Mouse (Mus musculus) neural tube, embryonic 15.5 days (tissue): Measurements from ENCODE around the gene Arhgap44. TPM values are rescaled to one million over a fixed set of nuclear protein-coding genes. Genes with fewer than 3 reads are reported as not detected.

Experiments used
- ATAC-seq: fragments of 200-750 bp; cut with Nextera tagmentation; 2 replicates; pipeline ENCODE4 v1.8.0; 2017; ENCODE audit warnings: mild to moderate bottlenecking, moderate TSS enrichment, moderate library complexity; ENCODE audit not compliant: low FRiP score
- H3K27ac ChIP-seq: fragments of 300-500 bp; sonication (generic); replicated peaks from 2 replicates; pipeline ENCODE4 v1.5.1; 2015; ENCODE audit warnings: mild to moderate bottlenecking, inconsistent platforms
- H3K27me3 ChIP-seq: fragments of 300-500 bp; sonication (generic); replicated peaks from 2 replicates; pipeline ENCODE4 v1.6.1; 2015; ENCODE audit warnings: inconsistent platforms
- H3K36me3 ChIP-seq: fragments of 300-500 bp; sonication (generic); 2 replicates; pipeline ENCODE4 v1.6.1; 2015; ENCODE audit warnings: inconsistent platforms
- H3K4me1 ChIP-seq: fragments of 300-500 bp; sonication (generic); 2 replicates; pipeline ENCODE4 v1.6.1; 2015; ENCODE audit warnings: inconsistent platforms
- H3K4me2 ChIP-seq: fragments of 300-500 bp; sonication (generic); 2 replicates; pipeline ENCODE4 v1.6.1; 2015; ENCODE audit warnings: inconsistent platforms, mild to moderate bottlenecking, moderate library complexity
- H3K4me3 ChIP-seq: fragments of 300-500 bp; sonication (generic); replicated peaks from 2 replicates; pipeline ENCODE4 v1.5.1; 2015; ENCODE audit warnings: mild to moderate bottlenecking, inconsistent platforms
- H3K9ac ChIP-seq: fragments of 300-500 bp; sonication (generic); replicated peaks from 2 replicates; pipeline ENCODE4 v1.6.1; 2015; ENCODE audit warnings: mild to moderate bottlenecking, inconsistent platforms
- H3K9me3 ChIP-seq: fragments of 300-500 bp; sonication (generic); replicated peaks from 2 replicates; pipeline ENCODE4 v1.6.1; 2016; ENCODE audit warnings: inconsistent platforms
- WGBS: fragments of 180-500 bp; shearing (Covaris S2); methylation state at CpG from one replicate; pipeline ENCODE4 v1.1.7; 2015; ENCODE audit warnings: mixed read lengths; 5-methylcytosine and 5-hydroxymethylcytosine counted together
- polyA plus RNA-seq: library from polyadenylated mRNA; unstranded; fragments of >200 nt; fragmentation: Nextera tagmentation; extraction: Ambion mirVana; gene quantifications from 2 replicates; pipeline ENCODE4 v1.2.1, GENCODE M21; 2015

The Arhgap44 gene
- polyA plus RNA-seq, 1 experiment from 2014 or later = 18.7 TPM

GRCm38 (mm10) chr11:65161881-65162766 is 637 bp downstream of the Arhgap44 start:
- no peaks in the 10 kb centered on the region for H3K36me3 ChIP-seq
- H3K4me3 ChIP-seq = peak overlapping the region; percentile 71
- H3K9ac ChIP-seq = peak overlapping the region; percentile 87
- peak; percentile 89 for ATAC-seq
- no peaks in the 10 kb centered on the region for H3K9me3 ChIP-seq
- H3K27ac ChIP-seq = peak overlapping the region; percentile 82
- H3K27me3 ChIP-seq = no peaks in the 10 kb centered on the region
- WGBS = 1% methylated on average over 48 of the region's 49 CpGs
- H3K4me2 ChIP-seq = peak overlapping the region; percentile 86
- H3K4me1 ChIP-seq = peaks cover 24% of the 10 kb centered on the region

- Histone ChIP-seq H3K9me3 (no peaks in the 10 kb centered on the region), H3K27ac (no peak overlapping the region), H3K9ac (peak overlapping the region; percentile 87), H3K27me3 (no peaks in the 10 kb centered on the region), H3K4me1 (peaks cover 24% of the 10 kb centered on the region), H3K4me3 (peak overlapping the region; percentile 71), H3K4me2 (peak overlapping the region; percentile 86), H3K36me3 (no peaks in the 10 kb centered on the region)
- peak; percentile 21; the same call in 1 of the 2 replicates for ATAC-seq
- 54% methylated on average over 7 of the region's 7 CpGs for WGBS
These were observed 1.5 kb downstream of the Arhgap44 start for GRCm38 (mm10) chr11:65160991-65161880.

- H3K4me2 ChIP-seq = peak within 1 kb of the TSS; percentile 86; the same call in 1 of the 2 replicates
- H3K27ac ChIP-seq = no peak within 1 kb of the TSS
- ATAC-seq = no peak
- no peaks in the 10 kb centered on the region for H3K27me3 ChIP-seq
- no peak within 1 kb of the TSS for H3K4me3 ChIP-seq
- no peaks in the 10 kb centered on the region for H3K36me3 ChIP-seq
- no peak within 1 kb of the TSS for H3K9ac ChIP-seq
- H3K4me1 ChIP-seq = peaks cover 24% of the 10 kb centered on the region
- H3K9me3 ChIP-seq = no peaks in the 10 kb centered on the region
- WGBS = 89% methylated on average over 5 of the region's 5 CpGs
These were observed 3.0 kb downstream of the Arhgap44 start, which contains the start of gene 1700086D15Rik for GRCm38 (mm10) chr11:65159791-65160190. 1700086D15Rik (minus strand) TSS chr11:65159891.

- H3K27me3 ChIP-seq = no peaks in the 10 kb centered on the region
- H3K36me3 ChIP-seq = no peaks in the 10 kb centered on the region
- WGBS = 95% methylated on average over 5 of the region's 5 CpGs
- H3K9ac ChIP-seq = no peak overlapping the region
- no peak overlapping the region for H3K4me3 ChIP-seq
- ATAC-seq = no peak
- H3K4me2 ChIP-seq = no peak overlapping the region
- no peaks in the 10 kb centered on the region for H3K9me3 ChIP-seq
- no peak overlapping the region for H3K27ac ChIP-seq
- H3K4me1 ChIP-seq = peaks cover 24% of the 10 kb centered on the region
These were observed 4.1 kb downstream of the Arhgap44 start for GRCm38 (mm10) chr11:65158658-65158990.

- Histone ChIP-seq H3K4me2 (no peak overlapping the region), H3K9ac (no peak overlapping the region), H3K27ac (no peak overlapping the region), H3K4me1 (peaks cover 24% of the 10 kb centered on the region), H3K36me3 (no peaks in the 10 kb centered on the region), H3K27me3 (no peaks in the 10 kb centered on the region), H3K9me3 (no peaks in the 10 kb centered on the region), H3K4me3 (no peak overlapping the region)
- 95% methylated on average over 20 of the region's 20 CpGs for WGBS
- no peak for ATAC-seq
These were observed 4.6 kb downstream of the Arhgap44 start for GRCm38 (mm10) chr11:65157966-65158657.

GRCm38 (mm10) chr11:65153006-65153405 is 9.8 kb downstream of the Arhgap44 start:
- 0 out of 2 replicates have a peak, but pooled peaks cover 9% of the 10 kb centered on the region for H3K4me1 ChIP-seq
- 87% methylated on average over 5 of the region's 5 CpGs for WGBS
- no peak overlapping the region for H3K27ac ChIP-seq
- no peaks in the 10 kb centered on the region for H3K9me3 ChIP-seq
- ATAC-seq = no peak
- no peak overlapping the region for H3K4me2 ChIP-seq
- H3K27me3 ChIP-seq = no peaks in the 10 kb centered on the region
- no peak overlapping the region for H3K9ac ChIP-seq
- H3K36me3 ChIP-seq = no peaks in the 10 kb centered on the region
- no peak overlapping the region for H3K4me3 ChIP-seq

- no peak overlapping the region for H3K9ac ChIP-seq
- H3K4me1 ChIP-seq = 0 out of 2 replicates have a peak, but pooled peaks cover 2% of the 10 kb centered on the region
- no peak overlapping the region for H3K27ac ChIP-seq
- no peak for ATAC-seq
- H3K4me3 ChIP-seq = no peak overlapping the region
- H3K9me3 ChIP-seq = no peaks in the 10 kb centered on the region
- no peaks in the 10 kb centered on the region for H3K27me3 ChIP-seq
- H3K36me3 ChIP-seq = no peaks in the 10 kb centered on the region
- H3K4me2 ChIP-seq = no peak overlapping the region
- 93% methylated on average over 7 of the region's 7 CpGs for WGBS
These were observed 14.3 kb downstream of the Arhgap44 start for GRCm38 (mm10) chr11:65148441-65148840.

GRCm38 (mm10) chr11:65142838-65143417 is 19.8 kb downstream of the Arhgap44 start:
- H3K27me3 ChIP-seq = no peaks in the 10 kb centered on the region
- no peak overlapping the region for H3K4me3 ChIP-seq
- no peaks in the 10 kb centered on the region for H3K4me1 ChIP-seq
- no peak for ATAC-seq
- no peak overlapping the region for H3K4me2 ChIP-seq
- no peak overlapping the region for H3K9ac ChIP-seq
- H3K9me3 ChIP-seq = no peaks in the 10 kb centered on the region
- WGBS = 75% methylated on average over 4 of the region's 4 CpGs
- H3K36me3 ChIP-seq = no peaks in the 10 kb centered on the region
- H3K27ac ChIP-seq = no peak overlapping the region

GRCm38 (mm10) chr11:65139030-65139429 is 23.7 kb downstream of the Arhgap44 start:
- Histone ChIP-seq H3K9ac (no peak overlapping the region), H3K4me3 (no peak overlapping the region), H3K36me3 (no peaks in the 10 kb centered on the region), H3K27ac (no peak overlapping the region), H3K9me3 (no peaks in the 10 kb centered on the region), H3K27me3 (no peaks in the 10 kb centered on the region), H3K4me2 (no peak overlapping the region), H3K4me1 (no peaks in the 10 kb centered on the region; the same call in 1 of the 2 replicates)
- WGBS = 86% methylated on average over 3 of the region's 3 CpGs
- no peak for ATAC-seq

GRCm38 (mm10) chr11:65137145-65137652 is 25.6 kb downstream of the Arhgap44 start:
- H3K27me3 ChIP-seq = no peaks in the 10 kb centered on the region
- no peaks in the 10 kb centered on the region; the same call in 1 of the 2 replicates for H3K4me1 ChIP-seq
- H3K4me3 ChIP-seq = no peak overlapping the region
- no peak overlapping the region for H3K9ac ChIP-seq
- no peaks in the 10 kb centered on the region for H3K9me3 ChIP-seq
- no peak for ATAC-seq
- no peak overlapping the region for H3K27ac ChIP-seq
- 57% methylated on average over 2 of the region's 2 CpGs for WGBS
- no peaks in the 10 kb centered on the region for H3K36me3 ChIP-seq
- no peak overlapping the region for H3K4me2 ChIP-seq
